Mouse (Mus musculus) natural killer cell, adult 2 months (primary cell): ENCODE results near the gene 1520401A03Rik.

Experiments
- DNase-seq, 2 experiments: peaks; one replicate each; pipeline ENCODE4 v3.0.0; 2022; ENCODE audit warnings: low spot score in 2 of 2

1520401A03Rik gene

GRCm38 (mm10) chr17:23700079-23700478 lies 22.5 kb downstream of the 1520401A03Rik start:
- peak; percentile 78 to 85 for DNase-seq

DNA sequence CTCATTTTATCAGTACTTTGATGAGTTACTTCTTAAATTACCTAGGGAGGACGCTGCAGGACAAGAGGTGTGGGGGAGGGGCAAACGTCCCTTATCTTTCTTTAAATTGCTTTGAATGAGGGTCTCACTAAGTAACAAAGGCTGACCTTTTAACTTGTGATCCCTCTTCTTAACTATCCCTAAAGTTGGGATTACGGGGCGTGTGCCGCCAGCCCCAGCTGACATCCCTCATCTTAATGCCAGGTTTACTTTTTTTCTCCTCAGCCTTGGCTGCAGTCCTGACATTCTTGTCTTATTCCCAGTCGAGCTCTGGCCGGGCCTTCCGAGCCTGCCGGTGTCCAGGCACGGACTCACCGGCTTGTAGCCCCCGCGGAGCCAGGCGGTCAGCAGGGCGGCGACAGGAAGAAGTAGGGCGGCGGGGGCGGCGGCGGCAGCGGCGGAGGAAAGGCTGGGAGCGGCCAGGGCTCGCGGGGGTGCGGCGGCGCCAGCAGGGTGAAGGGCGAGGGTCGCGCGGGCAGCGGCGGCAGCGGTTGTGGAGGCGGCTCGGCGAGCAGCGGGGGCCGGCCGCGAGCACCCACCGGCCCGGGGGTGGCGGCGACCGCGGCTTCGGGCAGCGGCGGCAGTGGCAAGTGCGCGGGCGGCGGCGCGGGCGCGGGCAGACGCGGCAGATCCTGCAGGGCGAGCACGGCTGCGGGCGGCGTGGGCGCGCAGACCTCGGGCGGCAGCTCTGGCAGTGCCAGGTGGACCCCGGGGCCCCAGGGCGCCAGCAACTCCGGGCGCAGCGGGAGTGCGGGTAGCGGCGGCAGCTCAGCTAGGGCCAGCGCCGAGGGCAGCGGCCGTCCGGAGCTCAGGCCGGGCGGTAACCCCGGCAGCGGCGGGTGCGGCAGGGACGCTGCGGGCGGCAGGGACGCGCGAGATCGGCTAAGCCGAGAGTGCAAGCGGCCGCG lies 23.2 kb downstream of the 1520401A03Rik start:
- DNase-seq: no peak

DNA sequence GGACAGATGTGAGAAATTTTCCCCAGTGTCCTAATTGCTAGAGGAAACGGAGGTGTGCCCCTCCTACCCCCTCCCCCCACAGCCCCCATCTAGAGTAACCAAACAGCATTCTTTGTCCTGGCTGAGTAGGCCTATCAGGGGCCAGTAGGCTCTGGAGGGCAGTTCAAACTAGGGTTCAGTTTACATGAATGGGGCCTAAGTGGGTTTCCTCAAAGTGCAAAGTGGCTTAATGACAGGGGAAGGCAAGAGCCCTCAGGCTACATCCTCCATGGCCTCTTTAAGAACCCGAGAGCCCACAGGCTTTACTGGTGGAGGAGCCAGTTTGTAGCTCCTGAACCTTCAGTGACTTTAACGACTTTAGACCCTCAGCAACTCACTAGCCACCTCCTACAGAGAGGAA lies 26.8 kb downstream of the 1520401A03Rik start:
- no peak for DNase-seq

DNA sequence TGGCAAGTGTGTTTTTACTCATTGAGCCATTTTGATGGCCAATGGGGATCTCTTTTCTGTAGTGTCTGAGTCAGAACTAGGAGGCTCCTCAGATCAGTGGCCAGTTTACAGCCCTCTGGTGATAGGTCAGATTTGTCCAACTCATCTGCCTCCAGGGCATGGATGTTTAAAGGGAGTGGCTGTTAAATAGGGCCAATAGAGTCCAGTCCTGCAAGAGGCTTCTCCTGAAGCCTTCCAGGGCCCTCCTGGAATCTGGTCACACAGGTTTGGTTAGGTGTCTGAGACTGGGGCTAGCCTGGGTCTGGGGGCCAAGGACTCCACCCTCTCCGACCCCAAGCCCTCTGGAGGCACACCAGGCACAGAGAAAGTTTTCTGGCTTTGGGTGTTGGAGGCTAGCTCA lies 28.1 kb downstream of the 1520401A03Rik start:
- DNase-seq: no peak

GRCm38 (mm10) chr17:23683856-23684672 lies 38.5 kb downstream of the 1520401A03Rik start, which contains the start of gene Cldn9:
TSS of gene Cldn9 (minus strand) at chr17:23684026.
- DNase-seq: no peak

GRCm38 (mm10) chr17:23683226-23683625 lies 39.4 kb downstream of the 1520401A03Rik start:
- no peak for DNase-seq

- no peak for DNase-seq
Observed at GRCm38 (mm10) chr17:23682530-23682929, 40.1 kb downstream of the 1520401A03Rik start.

- no peak for DNase-seq
Observed at GRCm38 (mm10) chr17:23682092-23682491, 40.5 kb downstream of the 1520401A03Rik start.

DNA sequence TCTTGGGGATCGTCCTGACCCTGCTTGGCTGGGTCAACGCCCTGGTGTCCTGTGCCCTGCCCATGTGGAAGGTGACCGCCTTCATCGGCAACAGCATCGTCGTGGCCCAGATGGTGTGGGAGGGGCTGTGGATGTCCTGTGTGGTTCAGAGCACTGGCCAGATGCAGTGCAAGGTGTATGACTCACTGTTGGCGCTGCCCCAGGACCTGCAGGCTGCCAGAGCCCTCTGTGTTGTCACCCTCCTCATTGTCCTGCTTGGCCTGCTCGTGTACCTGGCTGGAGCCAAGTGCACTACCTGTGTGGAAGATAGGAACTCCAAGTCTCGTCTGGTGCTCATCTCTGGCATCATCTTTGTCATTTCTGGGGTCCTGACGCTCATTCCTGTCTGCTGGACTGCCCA lies 41.5 kb downstream of the 1520401A03Rik start:
- no peak for DNase-seq

DNA sequence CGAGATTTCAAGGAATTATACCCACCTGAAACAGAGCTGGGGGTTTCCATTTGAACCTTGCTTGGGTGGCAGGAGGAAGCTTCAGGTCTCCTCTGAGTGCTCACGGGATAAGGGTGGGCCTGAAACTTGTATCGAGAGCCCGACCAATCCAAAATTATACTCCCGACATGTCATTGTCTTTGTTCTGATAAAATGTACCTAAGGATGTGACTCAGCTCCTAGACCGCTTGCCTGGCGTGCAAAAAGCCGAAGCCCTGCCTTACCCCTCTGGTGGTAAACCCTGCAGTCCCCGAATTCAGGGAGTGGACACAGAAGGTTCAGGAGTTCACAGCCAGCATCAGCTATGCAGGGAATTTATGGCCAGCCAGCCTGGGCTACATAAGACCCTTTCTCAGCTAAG lies 42.2 kb downstream of the 1520401A03Rik start:
- no peak for DNase-seq

DNA sequence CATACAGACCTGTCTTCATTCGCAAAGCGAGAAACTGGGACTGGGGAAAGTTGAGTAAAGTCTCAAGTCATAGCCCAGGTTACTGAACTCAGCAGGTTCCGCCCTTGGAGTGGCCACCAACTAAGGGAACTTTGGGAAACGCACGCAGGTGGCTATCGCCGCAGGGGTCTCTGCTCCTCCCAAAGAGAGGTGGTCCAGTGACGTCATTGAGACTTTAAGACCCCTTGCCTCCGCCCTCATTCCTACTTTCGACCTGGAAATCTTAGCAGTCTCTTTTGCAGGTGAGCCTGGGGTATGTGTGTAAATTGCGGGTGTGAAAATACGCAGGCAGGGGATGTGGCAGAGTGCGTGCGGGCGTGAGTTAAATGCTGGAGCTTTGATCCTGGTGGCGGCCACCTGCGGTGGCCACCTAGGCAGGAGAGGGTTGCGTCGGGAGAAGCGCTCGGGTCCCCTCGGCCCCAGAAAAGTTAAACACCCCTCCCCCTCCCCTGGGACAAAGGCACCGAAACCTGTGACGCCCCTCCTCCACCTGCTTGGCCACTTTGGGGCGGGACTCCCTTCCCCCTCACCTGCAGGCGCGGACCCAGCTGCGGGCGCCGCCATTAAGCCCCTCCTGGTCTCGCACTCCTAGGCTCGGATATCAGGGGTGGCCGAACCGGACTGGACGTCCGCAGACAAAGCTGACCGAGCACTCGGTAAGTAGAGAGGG lies 43.3 kb downstream of the 1520401A03Rik start, which contains the start of gene Cldn6:
TSS of gene Cldn6 (plus strand) at position 123 of the 709 bp plus-strand sequence.
- no peak for DNase-seq

- peak; percentile 77 to 87 for DNase-seq
Observed at GRCm38 (mm10) chr17:23677236-23677679, 45.3 kb downstream of the 1520401A03Rik start, which contains the start of gene Tnfrsf12a. TSS of gene Tnfrsf12a (minus strand) at chr17:23677468.

GRCm38 (mm10) chr17:23676473-23677031 lies 46.0 kb downstream of the 1520401A03Rik start:
- peak; percentile 60 to 62 for DNase-seq

DNA sequence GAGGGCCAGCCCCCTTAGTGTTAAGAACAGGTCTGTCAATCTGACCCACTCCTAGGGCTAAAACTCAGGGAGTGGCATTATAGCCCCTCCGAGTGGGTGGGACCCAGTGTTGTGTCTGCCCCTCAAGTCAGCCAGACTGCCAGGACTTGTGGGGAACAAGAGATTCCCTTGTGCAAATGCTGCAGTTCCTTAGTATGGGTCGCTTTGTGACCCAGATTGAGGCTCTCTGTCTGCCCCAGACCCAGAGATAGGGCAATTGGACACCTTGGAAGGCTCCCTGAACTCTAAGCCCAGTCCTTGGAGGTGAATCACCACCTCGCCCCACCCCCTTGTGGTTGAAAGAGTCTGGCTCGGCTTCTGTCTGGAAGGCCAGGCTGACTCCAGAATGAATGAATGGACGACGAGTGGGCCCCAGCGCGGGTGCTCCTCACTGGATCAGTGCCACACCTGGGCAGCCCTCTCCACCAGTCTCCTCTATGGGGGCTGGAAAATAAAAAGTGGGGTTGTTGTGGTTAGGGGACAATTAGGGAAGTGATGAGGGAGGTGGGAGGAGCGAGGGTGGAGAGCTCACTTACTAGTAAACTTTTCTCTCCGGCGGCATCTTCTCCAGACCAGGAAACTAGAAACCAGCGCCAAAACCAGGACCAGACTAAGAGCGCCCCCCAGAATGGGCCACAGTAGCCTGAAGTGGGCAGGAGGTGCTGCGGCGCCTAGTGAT lies 46.9 kb downstream of the 1520401A03Rik start:
- DNase-seq: peak; percentile 33 to 49

DNA sequence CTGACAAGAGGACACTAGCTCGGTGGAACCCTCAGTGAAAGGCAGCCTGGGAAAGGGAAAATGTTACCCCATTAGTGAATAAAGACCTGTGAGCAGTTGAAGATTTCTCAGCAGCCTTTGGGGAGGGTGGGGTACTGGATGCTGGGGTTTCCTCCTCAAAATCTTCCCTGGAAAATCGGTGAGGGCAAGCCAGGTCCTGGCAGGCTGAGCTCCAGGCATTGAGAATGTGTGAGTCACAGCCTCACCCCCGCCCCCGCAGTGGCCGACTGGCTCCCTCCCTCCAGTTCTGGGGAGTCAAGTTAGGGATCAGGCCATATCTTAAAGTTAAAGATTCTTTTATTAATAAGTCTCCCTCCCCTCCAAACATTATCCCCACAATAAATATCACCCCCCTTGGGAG lies 47.5 kb downstream of the 1520401A03Rik start:
- DNase-seq: no peak

GRCm38 (mm10) chr17:23674271-23674952 lies 48.2 kb downstream of the 1520401A03Rik start:
- no peak for DNase-seq

GRCm38 (mm10) chr17:23673424-23674073 lies 49.0 kb downstream of the 1520401A03Rik start, which contains the start of the genes Hcfc1r1 and Thoc6:
TSS of gene Hcfc1r1 (plus strand) at chr17:23673596.
TSS of gene Thoc6 (minus strand) at chr17:23673882.
- peak; percentile 88 to 91 for DNase-seq

GRCm38 (mm10) chr17:23672761-23673160 lies 49.8 kb downstream of the 1520401A03Rik start:
- no peak for DNase-seq

- no peak for DNase-seq
Observed at GRCm38 (mm10) chr17:23671519-23671918, 51.1 kb downstream of the 1520401A03Rik start.
